8 mouse cellular contexts compared by ENCODE assay signal in the genomic region with DNA sequence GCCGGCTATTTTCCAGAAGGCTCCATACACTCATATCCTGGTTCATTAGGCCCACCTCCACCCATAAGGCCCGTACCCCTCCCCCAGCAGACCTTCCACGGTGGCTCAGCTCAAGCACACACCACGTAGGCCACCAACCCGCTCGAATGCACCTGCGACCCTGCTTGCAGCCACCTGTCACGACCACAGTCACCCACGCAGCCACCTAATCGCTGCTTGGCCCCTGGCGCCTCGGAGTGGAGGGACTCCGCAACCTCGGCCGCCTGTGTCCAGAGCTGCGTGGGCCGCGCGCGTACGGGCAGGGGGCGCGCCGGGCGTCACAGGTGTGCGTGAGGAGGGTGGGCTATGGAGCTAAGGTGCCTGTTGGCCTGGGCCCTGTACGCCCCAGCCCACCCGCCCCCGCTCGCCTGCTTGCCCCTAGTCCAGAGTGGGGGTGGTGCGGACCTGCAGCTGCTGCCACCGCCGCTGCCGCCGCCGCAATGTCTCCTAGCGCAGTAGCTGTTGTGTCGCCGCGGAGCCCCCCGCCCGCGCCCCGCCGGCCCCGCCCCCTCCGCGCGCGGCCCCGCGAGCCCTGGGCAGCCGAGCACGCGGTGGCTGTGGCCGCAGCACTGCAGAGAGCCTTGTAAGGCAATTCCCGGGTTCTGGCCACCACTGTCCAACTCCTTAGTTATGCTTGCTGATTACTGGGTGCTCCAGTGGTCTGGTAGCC. TPM values are rescaled to one million over a fixed set of nuclear protein-coding genes. Genes with fewer than 3 reads are reported as not detected.
A peak's percentile ranks its signal among the peaks of the same experiment; 100 is the strongest.
DNase-seq lines count a peak whose midpoint lies in the region; ATAC-seq lines count a peak whose summit lies in the region.

A gene (minus strand): TSS at position 543 of the 709 bp plus-strand sequence.

- H3K27ac ChIP-seq in lung, embryonic 15.5 days, result no peak within 1 kb of the TSS
- H3K27ac ChIP-seq in forebrain, embryonic 16.5 days (ENCODE audit: low read length), result peak within 1 kb of the TSS; percentile 44
- H3K27ac ChIP-seq in neural tube, embryonic 11.5 days (ENCODE audit: low read depth, low read length), result no peak within 1 kb of the TSS

- H3K4me1 ChIP-seq in lung, embryonic 15.5 days, result no peaks in the 10 kb centered on the region
- H3K4me1 ChIP-seq in forebrain, embryonic 16.5 days (replicated peaks; ENCODE audit: control insufficient read depth, insufficient read depth, low read length), result peaks cover 10% of the 10 kb centered on the region
- H3K4me1 ChIP-seq in neural tube, embryonic 11.5 days (ENCODE audit: control insufficient read depth, insufficient read depth, low read length), result no peaks in the 10 kb centered on the region

- peaks cover 8% of the 10 kb centered on the region; the same call in 1 of the 2 replicates for H3K27me3 ChIP-seq in lung, embryonic 15.5 days
- H3K27me3 ChIP-seq in forebrain, embryonic 16.5 days (replicated peaks; ENCODE audit: control insufficient read depth, insufficient read depth, low read length), result no peaks in the 10 kb centered on the region; the same call in 1 of the 2 replicates
- H3K27me3 ChIP-seq in neural tube, embryonic 11.5 days (ENCODE audit: control insufficient read depth, insufficient read depth, low read length), result no peaks in the 10 kb centered on the region

- WGBS in lung, embryonic 15.5 days, result 14% methylated on average over 42 of the region's 57 CpGs
- 18% methylated on average over 50 of the region's 57 CpGs for WGBS in forebrain, embryonic 16.5 days
- WGBS in neural tube, embryonic 11.5 days, result 25% methylated on average over 38 of the region's 57 CpGs

- peak within 1 kb of the TSS; percentile 34 for H3K9ac ChIP-seq in lung, embryonic 15.5 days
- H3K9ac ChIP-seq in forebrain, embryonic 16.5 days (replicated peaks; ENCODE audit: low read depth, low read length), result peak within 1 kb of the TSS; percentile 77
- peak within 1 kb of the TSS; percentile 52 for H3K9ac ChIP-seq in neural tube, embryonic 11.5 days (ENCODE audit: low read length)

- H3K4me3 ChIP-seq in lung, embryonic 15.5 days, result peak within 1 kb of the TSS; percentile 44
- peak within 1 kb of the TSS; percentile 56 for H3K4me3 ChIP-seq in forebrain, embryonic 16.5 days (replicated peaks; ENCODE audit: low read length)
- peak within 1 kb of the TSS; percentile 36 for H3K4me3 ChIP-seq in neural tube, embryonic 11.5 days (ENCODE audit: low read depth, low read length)

- peak within 1 kb of the TSS; percentile 80 for H3K4me2 ChIP-seq in lung, embryonic 15.5 days
- peak within 1 kb of the TSS; percentile 67 for H3K4me2 ChIP-seq in forebrain, embryonic 16.5 days (ENCODE audit: low read length)
- peak within 1 kb of the TSS; percentile 68 for H3K4me2 ChIP-seq in neural tube, embryonic 11.5 days (ENCODE audit: low read depth)

- H3K36me3 ChIP-seq in lung, embryonic 15.5 days, result no peaks in the 10 kb centered on the region
- H3K36me3 ChIP-seq in forebrain, embryonic 16.5 days (ENCODE audit: control insufficient read depth, insufficient read depth), result no peaks in the 10 kb centered on the region
- H3K36me3 ChIP-seq in neural tube, embryonic 11.5 days (ENCODE audit: control insufficient read depth, insufficient read depth, low read length), result no peaks in the 10 kb centered on the region

- peak; percentile 48 for ATAC-seq in lung, embryonic 15.5 days (ENCODE audit: borderline replicate concordance, extremely low read depth, low FRiP score, low TSS enrichment)
- ATAC-seq in forebrain, embryonic 16.5 days, result peak; percentile 71
- peak; percentile 58; the same call in 1 of the 2 replicates for ATAC-seq in neural tube, embryonic 11.5 days (ENCODE audit: insufficient read depth, low FRiP score, low TSS enrichment)

- H3K9me3 ChIP-seq in lung, embryonic 15.5 days, result no peaks in the 10 kb centered on the region
- H3K9me3 ChIP-seq in forebrain, embryonic 16.5 days (ENCODE audit: control insufficient read depth, low read length), result no peaks in the 10 kb centered on the region
- no peaks in the 10 kb centered on the region for H3K9me3 ChIP-seq in neural tube, embryonic 11.5 days (ENCODE audit: control insufficient read depth, low read length)

- intact Hi-C loops in left cerebral cortex, postnatal 10 days (cut with DNase I), result no loop called here

- DNase-seq in adrenal gland, adult 8-10 months, result no peak
- no peak for DNase-seq in adrenal gland, adult 2 months
- DNase-seq in lung, postnatal 14 days, result no peak
- DNase-seq in left cerebral cortex, postnatal 10 days (ENCODE audit: extremely low spot score in 1 of 2, low spot score in 2 of 2), result peak in 1 of 2 experiments; percentile 57
- DNase-seq in neural tube, embryonic 11.5 days (ENCODE audit: low spot score), result peak; percentile 54
- DNase-seq in MN1 (ENCODE audit: low spot score), result no peak

RNA-seq across cellular contexts. Expression of the gene that starts here (rescaled TPM):
- total RNA-seq in adrenal gland, adult 8-10 months (2022), result 10 to 100 TPM; 10.6 to 29.6 (median 18.5) TPM
- total RNA-seq in adrenal gland, adult 2 months (2021), result 1 to 10 TPM; 6.1 to 7.1 TPM
- 6.3 and 10.9 TPM in 2 replicates for polyA plus RNA-seq in adrenal gland, adult 2 months (2012; rRNA removed)
- polyA plus RNA-seq in lung, embryonic 15.5 days (2015; fragmentation: Nextera tagmentation; extraction: Ambion mirVana), result 15.7 and 16.1 TPM in 2 replicates
- 105 and 143 TPM in 2 replicates for polyA plus RNA-seq in forebrain, embryonic 16.5 days (2015; fragmentation: Nextera tagmentation; extraction: Ambion mirVana)
- 100 to 1,000 TPM; 152 to 154 TPM for total RNA-seq in left cerebral cortex, postnatal 10 days (2021)
- polyA plus RNA-seq in neural tube, embryonic 11.5 days (2014; fragmentation: Nextera tagmentation; extraction: Ambion mirVana), result 11.1 and 13.3 TPM in 2 replicates

Comparison
In these comparisons a context has a peak if more than half of its experiments do, and no peak if none do; other contexts are left out.
1. RNA of the gene that starts here (total RNA-seq): 152 to 154 TPM in left cerebral cortex, postnatal 10 days; 10.6 to 29.6 TPM in adrenal gland, adult 8-10 months and 6.1 to 7.1 TPM in adrenal gland, adult 2 months; every median in the first group is over 4 times any median in the second.
2. Peak in every context shown above with its lines, with median percentiles within 50 percentile points of each other: ATAC-seq, H3K4me2 ChIP-seq, H3K4me3 ChIP-seq and H3K9ac ChIP-seq.